Mouse (Mus musculus): ENCODE results near the gene Ifitm1. TPM values are rescaled to one million over a fixed set of nuclear protein-coding genes. Genes with fewer than 3 reads are reported as not detected.
"Not testable (repeated sequence)": the region's sequence is repeated elsewhere in the genome, so short reads cannot be mapped to it uniquely, and the experiment has no call there.

Gene Ifitm1
- polyA plus RNA-seq, 1 experiment from 2014 or later: 11.1 TPM

DNA sequence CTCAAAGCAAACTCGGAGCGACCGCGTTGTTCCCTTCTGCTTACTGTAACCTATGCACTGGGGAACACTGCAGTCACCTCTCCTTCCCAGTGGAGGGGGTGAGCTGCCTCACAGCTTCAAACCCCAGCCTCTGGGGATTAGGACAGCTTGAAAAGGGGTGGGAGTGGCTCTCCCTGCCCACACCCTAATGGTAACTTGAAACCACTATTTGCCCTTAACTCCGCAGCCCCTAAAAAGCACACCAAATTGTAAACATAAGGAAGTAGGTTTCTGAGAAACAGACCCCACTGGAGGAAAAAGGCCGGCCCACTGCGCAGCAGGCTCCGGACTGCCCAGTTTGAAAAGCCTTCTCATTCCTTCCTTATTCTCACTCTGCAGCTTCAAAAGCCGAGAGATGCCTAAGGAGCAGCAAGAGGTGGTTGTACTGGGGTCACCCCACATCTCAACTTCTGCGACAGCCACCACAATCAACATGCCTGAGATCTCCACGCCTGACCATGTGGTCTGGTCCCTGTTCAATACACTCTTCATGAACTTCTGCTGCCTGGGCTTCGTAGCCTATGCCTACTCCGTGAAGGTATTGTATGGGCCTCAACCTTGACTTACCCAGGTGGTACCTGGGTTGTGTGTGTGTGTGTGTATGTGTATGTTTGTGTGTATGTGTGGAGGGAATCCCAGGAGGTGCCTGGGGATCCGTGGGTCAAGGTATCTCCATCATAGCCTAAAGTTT, 1.0 kb downstream of the Ifitm1 start:
- no peak overlapping the region for H3K4me3 ChIP-seq (ENCODE audit: low read depth, low read length)
- no peak overlapping the region for H3K9ac ChIP-seq (ENCODE audit: low read depth, low read length)
- no peaks in the 10 kb centered on the region for H3K9me3 ChIP-seq (replicated peaks; ENCODE audit: control insufficient read depth, low read length, poor library complexity, severe bottlenecking)
- no peaks in the 10 kb centered on the region for H3K27me3 ChIP-seq (ENCODE audit: control insufficient read depth, insufficient read depth, low read depth, low read length)
- ATAC-seq: no peak
- no peak overlapping the region for H3K27ac ChIP-seq (ENCODE audit: low read length)
- 10% methylated on average over 14 of the region's 14 CpGs for WGBS
- H3K4me2 ChIP-seq (ENCODE audit: low read length): no peak overlapping the region
- H3K4me1 ChIP-seq (ENCODE audit: control insufficient read depth, insufficient read depth, low read length): no peaks in the 10 kb centered on the region
- H3K36me3 ChIP-seq (ENCODE audit: control insufficient read depth, insufficient read depth, low read length): no peaks in the 10 kb centered on the region

DNA sequence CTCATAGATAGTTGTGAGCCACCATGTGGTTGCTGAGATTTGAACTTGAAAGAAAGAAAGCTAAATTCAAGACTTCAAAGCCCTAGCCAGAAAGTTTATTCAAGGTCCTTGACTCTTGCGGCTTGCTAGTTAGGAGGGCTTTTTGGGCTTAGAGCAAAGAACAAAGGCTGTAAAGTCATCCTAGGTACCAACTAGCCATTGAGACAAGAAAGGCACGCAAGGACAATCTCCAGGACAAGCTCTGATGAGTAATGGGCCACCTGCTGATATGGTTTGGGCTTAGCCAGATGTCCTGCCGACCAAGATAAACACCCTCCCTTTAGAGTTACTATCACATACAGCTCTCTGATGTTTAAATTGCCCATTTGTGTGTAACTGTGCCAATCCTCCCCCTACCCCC, 1.7 kb downstream of the Ifitm1 start:
- WGBS: 13% methylated on average over 3 of the region's 3 CpGs
- not testable (repeated sequence) for H3K4me3 ChIP-seq (ENCODE audit: low read depth, low read length); H3K9me3 ChIP-seq (replicated peaks; ENCODE audit: control insufficient read depth, low read length, poor library complexity, severe bottlenecking); H3K36me3 ChIP-seq (ENCODE audit: control insufficient read depth, insufficient read depth, low read length); H3K9ac ChIP-seq (ENCODE audit: low read depth, low read length); H3K27ac ChIP-seq (ENCODE audit: low read length); H3K27me3 ChIP-seq (ENCODE audit: control insufficient read depth, insufficient read depth, low read depth, low read length); ATAC-seq; H3K4me2 ChIP-seq (ENCODE audit: low read length); H3K4me1 ChIP-seq (ENCODE audit: control insufficient read depth, insufficient read depth, low read length)

DNA sequence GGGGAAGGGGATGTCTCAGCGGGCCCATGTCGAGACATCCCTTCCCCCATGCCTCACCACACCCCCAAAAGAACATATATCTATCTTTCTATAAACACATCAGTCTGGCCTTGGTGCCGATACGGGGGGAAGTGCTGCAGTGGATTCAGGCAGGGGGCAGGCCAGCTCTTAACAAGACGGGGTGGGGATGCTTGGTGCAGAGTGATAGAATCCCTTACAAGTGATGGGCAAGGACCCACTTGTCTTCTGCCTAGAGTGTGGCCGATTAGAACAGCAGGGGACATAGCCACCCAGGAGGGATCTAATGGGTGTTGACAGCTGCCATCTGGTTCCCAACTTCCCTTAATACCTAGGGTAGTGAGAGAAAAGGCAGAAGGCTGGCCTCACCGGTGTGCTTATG, 3.9 kb downstream of the Ifitm1 start:
- ATAC-seq: no peak
- Histone ChIP-seq H3K4me2 (ENCODE audit: low read length) (no peak overlapping the region), H3K9me3 (replicated peaks; ENCODE audit: control insufficient read depth, low read length, poor library complexity, severe bottlenecking) (no peaks in the 10 kb centered on the region), H3K27me3 (ENCODE audit: control insufficient read depth, insufficient read depth, low read depth, low read length) (no peaks in the 10 kb centered on the region; the same call in 1 of the 2 replicates), H3K4me3 (ENCODE audit: low read depth, low read length) (no peak overlapping the region), H3K27ac (ENCODE audit: low read length) (no peak overlapping the region), H3K4me1 (ENCODE audit: control insufficient read depth, insufficient read depth, low read length) (no peaks in the 10 kb centered on the region), H3K36me3 (ENCODE audit: control insufficient read depth, insufficient read depth, low read length) (no peaks in the 10 kb centered on the region), H3K9ac (ENCODE audit: low read depth, low read length) (no peak overlapping the region)
- 55% methylated on average over 7 of the region's 7 CpGs for WGBS

DNA sequence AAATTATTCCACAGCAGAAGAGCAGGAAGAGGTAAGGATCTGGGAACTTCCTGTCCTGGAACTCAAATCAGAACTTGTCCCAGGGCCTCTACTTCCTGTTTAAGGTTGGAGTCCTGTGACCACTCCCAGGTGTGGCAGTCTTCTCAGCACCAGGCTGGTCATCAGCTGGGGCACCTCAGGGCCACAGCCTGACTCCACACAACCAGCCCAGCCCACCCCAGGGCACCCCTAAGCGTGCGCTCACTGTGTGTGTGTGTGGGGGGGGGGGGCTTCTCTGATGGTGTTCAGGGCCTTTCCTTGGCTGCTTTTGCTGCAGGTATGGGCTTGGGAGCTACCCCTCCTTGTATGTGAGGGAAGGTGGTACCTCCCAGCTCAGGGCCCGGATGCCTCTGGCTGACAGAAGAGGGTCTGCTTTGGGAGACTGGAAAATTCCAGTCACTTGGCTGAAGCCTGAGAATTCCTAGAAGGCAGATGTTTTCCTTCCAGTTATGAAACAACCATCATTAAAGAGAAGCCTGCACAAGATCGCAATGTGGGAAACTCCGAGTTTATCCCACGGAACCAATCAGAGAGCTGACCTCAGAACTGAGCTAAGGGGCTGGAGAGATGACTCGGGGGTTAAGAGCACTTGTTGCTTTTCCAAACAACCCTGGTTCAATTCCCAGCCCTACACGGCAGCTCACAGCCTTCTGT, 4.6 kb downstream of the Ifitm1 start:
- H3K27ac ChIP-seq (ENCODE audit: low read length): no peak overlapping the region
- H3K27me3 ChIP-seq (ENCODE audit: control insufficient read depth, insufficient read depth, low read depth, low read length): no peaks in the 10 kb centered on the region; the same call in 1 of the 2 replicates
- no peaks in the 10 kb centered on the region for H3K9me3 ChIP-seq (replicated peaks; ENCODE audit: control insufficient read depth, low read length, poor library complexity, severe bottlenecking)
- no peaks in the 10 kb centered on the region for H3K36me3 ChIP-seq (ENCODE audit: control insufficient read depth, insufficient read depth, low read length)
- H3K4me1 ChIP-seq (ENCODE audit: control insufficient read depth, insufficient read depth, low read length): no peaks in the 10 kb centered on the region
- no peak overlapping the region for H3K4me3 ChIP-seq (ENCODE audit: low read depth, low read length)
- H3K4me2 ChIP-seq (ENCODE audit: low read length): no peak overlapping the region
- H3K9ac ChIP-seq (ENCODE audit: low read depth, low read length): no peak overlapping the region
- no peak for ATAC-seq
- 83% methylated on average over 8 of the region's 8 CpGs for WGBS

DNA sequence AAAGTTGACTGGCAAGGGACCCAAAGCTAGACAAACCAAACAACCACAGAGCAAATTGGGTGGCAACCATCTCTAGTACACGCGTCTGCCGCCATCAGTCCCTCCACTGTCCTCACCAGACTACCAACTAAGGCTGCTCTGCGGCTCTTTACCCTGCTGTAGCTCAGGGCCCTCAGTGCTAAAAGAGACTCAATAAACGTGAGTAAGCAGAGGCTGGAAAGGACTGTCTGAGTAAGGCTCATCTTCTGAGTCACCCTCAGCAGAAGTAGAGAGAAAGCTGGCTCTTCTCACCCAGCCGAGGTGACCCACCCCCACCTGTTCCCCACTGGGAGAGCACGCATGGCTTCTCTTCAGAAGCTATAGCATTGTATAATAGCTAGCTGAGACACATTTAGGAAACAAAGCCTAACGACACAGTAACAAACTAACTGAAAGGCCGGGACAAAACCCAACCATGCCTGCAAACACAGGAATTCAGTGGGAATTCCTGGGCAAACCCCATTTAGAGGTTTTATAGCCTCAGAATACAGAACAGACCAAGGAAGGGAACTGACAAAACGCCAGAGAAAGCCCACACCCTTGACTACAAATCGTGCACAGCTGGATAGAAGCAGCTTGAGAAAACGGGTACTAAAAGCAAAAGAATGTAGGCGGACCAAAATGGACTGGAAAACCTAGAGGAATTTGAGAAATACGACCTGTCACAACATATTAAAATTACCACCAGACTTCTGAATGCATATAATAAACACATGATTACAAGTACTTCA, 6.6 kb downstream of the Ifitm1 start:
- Histone ChIP-seq H3K4me2 (ENCODE audit: low read length) (no peak overlapping the region), H3K4me1 (ENCODE audit: control insufficient read depth, insufficient read depth, low read length) (no peaks in the 10 kb centered on the region), H3K9ac (ENCODE audit: low read depth, low read length) (no peak overlapping the region), H3K4me3 (ENCODE audit: low read depth, low read length) (no peak overlapping the region), H3K27ac (ENCODE audit: low read length) (no peak overlapping the region), H3K36me3 (ENCODE audit: control insufficient read depth, insufficient read depth, low read length) (no peaks in the 10 kb centered on the region), H3K27me3 (ENCODE audit: control insufficient read depth, insufficient read depth, low read depth, low read length) (no peaks in the 10 kb centered on the region; the same call in 1 of the 2 replicates), H3K9me3 (replicated peaks; ENCODE audit: control insufficient read depth, low read length, poor library complexity, severe bottlenecking) (no peaks in the 10 kb centered on the region)
- no peak for ATAC-seq
- WGBS: 25% methylated on average over 14 of the region's 14 CpGs

DNA sequence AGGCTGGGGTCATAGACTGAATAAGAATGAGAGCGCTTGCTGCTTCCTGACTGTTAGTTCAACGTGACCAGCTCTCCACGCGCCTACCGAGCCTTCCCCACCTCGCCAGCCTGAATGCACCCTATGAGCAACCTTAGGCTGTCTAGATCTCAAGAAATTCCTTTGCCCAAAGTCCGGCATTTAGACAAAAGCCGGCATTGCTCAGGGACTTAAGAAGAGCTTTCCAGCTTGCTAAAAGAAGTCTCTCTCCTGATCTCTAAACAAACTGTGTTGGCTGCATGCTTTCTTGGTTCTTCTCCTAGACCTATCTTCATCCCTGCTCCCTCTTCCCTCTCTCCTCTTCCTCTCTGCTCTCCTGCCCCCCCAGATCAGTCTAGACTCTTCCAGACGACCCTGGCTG, 7.9 kb downstream of the Ifitm1 start:
- no peak overlapping the region for H3K4me3 ChIP-seq (ENCODE audit: low read depth, low read length)
- no peaks in the 10 kb centered on the region; the same call in 1 of the 2 replicates for H3K27me3 ChIP-seq (ENCODE audit: control insufficient read depth, insufficient read depth, low read depth, low read length)
- no peak for ATAC-seq
- no peaks in the 10 kb centered on the region for H3K36me3 ChIP-seq (ENCODE audit: control insufficient read depth, insufficient read depth, low read length)
- H3K4me1 ChIP-seq (ENCODE audit: control insufficient read depth, insufficient read depth, low read length): no peaks in the 10 kb centered on the region
- H3K9ac ChIP-seq (ENCODE audit: low read depth, low read length): no peak overlapping the region
- H3K27ac ChIP-seq (ENCODE audit: low read length): no peak overlapping the region
- 8% methylated on average over 9 of the region's 9 CpGs for WGBS
- no peak overlapping the region for H3K4me2 ChIP-seq (ENCODE audit: low read length)
- no peaks in the 10 kb centered on the region for H3K9me3 ChIP-seq (replicated peaks; ENCODE audit: control insufficient read depth, low read length, poor library complexity, severe bottlenecking)

DNA sequence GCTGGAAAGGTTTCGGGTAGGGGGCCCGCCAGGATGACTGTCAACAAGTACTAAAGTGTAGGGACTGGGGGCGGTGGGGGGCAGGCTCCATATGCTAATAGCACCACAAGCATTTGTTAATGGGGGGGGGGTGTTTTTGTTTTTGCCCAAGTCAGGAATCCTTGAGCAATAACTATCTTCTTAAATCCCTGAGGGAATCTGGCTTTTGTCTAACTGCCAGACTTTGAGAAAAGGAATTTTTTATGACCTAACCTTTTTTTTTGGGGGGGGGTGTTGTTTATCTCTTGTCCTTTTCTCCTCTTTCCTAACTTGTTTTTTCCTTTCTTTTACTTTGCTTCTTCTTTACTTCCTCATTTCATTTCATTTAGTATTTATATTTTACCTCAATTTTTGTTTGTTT, 8.4 kb downstream of the Ifitm1 start:
- Histone ChIP-seq H3K27ac (ENCODE audit: low read length) (no peak overlapping the region), H3K27me3 (ENCODE audit: control insufficient read depth, insufficient read depth, low read depth, low read length) (no peaks in the 10 kb centered on the region; the same call in 1 of the 2 replicates), H3K4me3 (ENCODE audit: low read depth, low read length) (no peak overlapping the region), H3K9me3 (replicated peaks; ENCODE audit: control insufficient read depth, low read length, poor library complexity, severe bottlenecking) (no peaks in the 10 kb centered on the region), H3K9ac (ENCODE audit: low read depth, low read length) (no peak overlapping the region), H3K36me3 (ENCODE audit: control insufficient read depth, insufficient read depth, low read length) (no peaks in the 10 kb centered on the region), H3K4me1 (ENCODE audit: control insufficient read depth, insufficient read depth, low read length) (no peaks in the 10 kb centered on the region), H3K4me2 (ENCODE audit: low read length) (no peak overlapping the region)
- 12% methylated on average over 3 of the region's 3 CpGs for WGBS
- no peak for ATAC-seq

DNA sequence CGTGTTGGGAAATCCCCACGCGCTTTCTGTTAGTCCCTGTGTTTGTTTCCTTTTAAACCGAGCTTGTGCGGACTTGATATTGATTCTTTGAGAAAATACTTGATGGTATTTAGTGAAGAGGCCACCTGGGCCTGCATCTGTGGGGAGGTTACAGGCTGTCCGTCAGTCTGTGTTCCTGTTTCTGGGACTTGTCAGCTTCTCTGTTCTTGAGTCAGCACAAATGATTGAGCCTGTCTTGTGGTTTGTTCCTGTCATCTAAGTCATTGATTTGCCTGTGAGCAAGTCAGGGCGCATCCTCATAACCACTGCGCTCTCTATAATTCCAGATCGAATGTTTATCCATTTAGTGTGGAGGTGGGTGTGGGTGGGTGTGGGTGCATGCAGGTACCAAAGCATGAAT, 9.7 kb downstream of the Ifitm1 start:
- not testable (repeated sequence) for H3K9me3 ChIP-seq (replicated peaks; ENCODE audit: control insufficient read depth, low read length, poor library complexity, severe bottlenecking); ATAC-seq; H3K36me3 ChIP-seq (ENCODE audit: control insufficient read depth, insufficient read depth, low read length); H3K27ac ChIP-seq (ENCODE audit: low read length); H3K9ac ChIP-seq (ENCODE audit: low read depth, low read length); H3K4me3 ChIP-seq (ENCODE audit: low read depth, low read length); H3K27me3 ChIP-seq (ENCODE audit: control insufficient read depth, insufficient read depth, low read depth, low read length); H3K4me2 ChIP-seq (ENCODE audit: low read length); H3K4me1 ChIP-seq (ENCODE audit: control insufficient read depth, insufficient read depth, low read length)
- WGBS: 90% methylated on average over 9 of the region's 9 CpGs

DNA sequence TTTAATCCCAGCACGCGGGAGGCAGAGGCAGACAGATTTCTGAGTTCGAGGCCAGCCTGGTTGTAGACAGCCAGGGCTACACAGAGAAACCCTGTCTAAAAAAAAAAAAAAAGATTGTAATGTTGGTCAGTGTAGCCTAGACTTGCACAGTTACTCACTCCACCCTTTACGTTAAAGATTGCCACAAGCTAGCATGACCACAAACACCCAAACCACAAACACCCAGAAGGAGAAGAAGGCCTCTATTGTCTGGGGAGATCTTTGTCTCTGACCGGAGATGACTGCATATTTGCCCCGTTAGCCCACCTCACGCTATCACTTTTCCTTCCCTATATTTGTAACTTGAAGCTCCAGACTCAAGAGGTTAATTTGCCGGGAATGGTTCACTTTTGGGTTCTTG, 14.7 kb downstream of the Ifitm1 start:
- Histone ChIP-seq H3K4me2 (ENCODE audit: low read length) (no peak overlapping the region), H3K9ac (ENCODE audit: low read depth, low read length) (no peak overlapping the region), H3K27ac (ENCODE audit: low read length) (no peak overlapping the region), H3K4me1 (ENCODE audit: control insufficient read depth, insufficient read depth, low read length) (no peaks in the 10 kb centered on the region), H3K27me3 (ENCODE audit: control insufficient read depth, insufficient read depth, low read depth, low read length) (no peaks in the 10 kb centered on the region), H3K36me3 (ENCODE audit: control insufficient read depth, insufficient read depth, low read length) (no peaks in the 10 kb centered on the region), H3K4me3 (ENCODE audit: low read depth, low read length) (no peak overlapping the region), H3K9me3 (replicated peaks; ENCODE audit: control insufficient read depth, low read length, poor library complexity, severe bottlenecking) (no peaks in the 10 kb centered on the region)
- 95% methylated on average over 8 of the region's 8 CpGs for WGBS
- no peak for ATAC-seq
